Mouse (Mus musculus) midbrain, embryonic 15.5 days (tissue): Measurements from ENCODE around the gene Cdca8. TPM values are rescaled to one million over a fixed set of nuclear protein-coding genes. Genes with fewer than 3 reads are reported as not detected.
A peak's percentile ranks its signal among the peaks of the same experiment; 100 is the strongest.

Source experiments
- ATAC-seq: fragments of 200-750 bp; cut with Nextera tagmentation; replicated peaks from 2 replicates; pipeline ENCODE4 v1.8.0; 2017; ENCODE audit warnings: moderate TSS enrichment
- H3K27ac ChIP-seq: fragments of 300-500 bp; sonication (generic); 2 replicates; pipeline ENCODE4 v1.5.1; 2015; ENCODE audit warnings: mild to moderate bottlenecking, inconsistent platforms
- H3K27me3 ChIP-seq: fragments of 300-500 bp; sonication (generic); replicated peaks from 2 replicates; pipeline ENCODE4 v1.6.1; 2015; ENCODE audit warnings: inconsistent platforms
- H3K36me3 ChIP-seq: fragments of 300-500 bp; sonication (generic); replicated peaks from 2 replicates; pipeline ENCODE4 v1.6.1; 2015; ENCODE audit warnings: inconsistent platforms
- H3K4me1 ChIP-seq: fragments of 300-500 bp; sonication (generic); 2 replicates; pipeline ENCODE4 v1.6.1; 2015; ENCODE audit warnings: inconsistent platforms
- H3K4me2 ChIP-seq: fragments of 300-500 bp; sonication (generic); 2 replicates; pipeline ENCODE4 v1.6.1; 2015; ENCODE audit warnings: inconsistent platforms, mild to moderate bottlenecking, moderate library complexity
- H3K4me3 ChIP-seq: fragments of 300-500 bp; sonication (generic); 2 replicates; pipeline ENCODE4 v1.5.1; 2015; ENCODE audit warnings: mild to moderate bottlenecking, inconsistent platforms
- H3K9ac ChIP-seq: fragments of 300-500 bp; sonication (generic); 2 replicates; pipeline ENCODE4 v1.6.1; 2015; ENCODE audit warnings: mild to moderate bottlenecking, inconsistent platforms
- H3K9me3 ChIP-seq: fragments of 300-500 bp; sonication (generic); 2 replicates; pipeline ENCODE4 v1.6.1; 2016; ENCODE audit warnings: inconsistent platforms
- WGBS: fragments of 180-500 bp; shearing (Covaris S2); methylation state at CpG from one replicate; pipeline ENCODE4 v1.1.7; 2015; ENCODE audit warnings: mixed read lengths; 5-methylcytosine and 5-hydroxymethylcytosine counted together
- polyA plus RNA-seq: library from polyadenylated mRNA; unstranded; fragments of >200 nt; fragmentation: Nextera tagmentation; extraction: Ambion mirVana; gene quantifications from 2 replicates; pipeline ENCODE4 v1.2.1, GENCODE M21; 2015

Gene Cdca8
- polyA plus RNA-seq, 1 experiment from 2014 or later: 24.8 TPM

GRCm38 (mm10) chr4:124970677-124971076 is 31.6 kb upstream of the Cdca8 start:
- Histone ChIP-seq H3K9ac (no peak overlapping the region), H3K36me3 (no peaks in the 10 kb centered on the region), H3K27ac (peak overlapping the region; percentile 65), H3K4me3 (no peak overlapping the region), H3K4me2 (no peak overlapping the region), H3K27me3 (no peaks in the 10 kb centered on the region), H3K9me3 (no peaks in the 10 kb centered on the region), H3K4me1 (peaks cover 16% of the 10 kb centered on the region)
- ATAC-seq: peak; percentile 82
- WGBS: 19% methylated on average over 5 of the region's 5 CpGs

- H3K9me3 ChIP-seq: no peaks in the 10 kb centered on the region
- no peak overlapping the region for H3K4me3 ChIP-seq
- WGBS: 73% methylated on average over 11 of the region's 11 CpGs
- 0 out of 2 replicates have a peak, but pooled peaks have one; percentile 55 for ATAC-seq
- no peaks in the 10 kb centered on the region for H3K36me3 ChIP-seq
- H3K27me3 ChIP-seq: no peaks in the 10 kb centered on the region
- H3K4me2 ChIP-seq: no peak overlapping the region
- no peak overlapping the region for H3K9ac ChIP-seq
- H3K27ac ChIP-seq: peak overlapping the region; percentile 65; the same call in 1 of the 2 replicates
- peaks cover 18% of the 10 kb centered on the region for H3K4me1 ChIP-seq
Observed at GRCm38 (mm10) chr4:124970194-124970593, 31.1 kb upstream of the Cdca8 start.

GRCm38 (mm10) chr4:124969219-124969848 is 30.2 kb upstream of the Cdca8 start:
- H3K27me3 ChIP-seq: no peaks in the 10 kb centered on the region
- H3K4me2 ChIP-seq: no peak overlapping the region
- WGBS: 74% methylated on average over 7 of the region's 7 CpGs
- no peak for ATAC-seq
- no peaks in the 10 kb centered on the region for H3K9me3 ChIP-seq
- H3K4me1 ChIP-seq: peaks cover 21% of the 10 kb centered on the region
- H3K36me3 ChIP-seq: no peaks in the 10 kb centered on the region
- H3K4me3 ChIP-seq: no peak overlapping the region
- H3K9ac ChIP-seq: no peak overlapping the region
- no peak overlapping the region for H3K27ac ChIP-seq

- WGBS: 46% methylated on average over 6 of the region's 6 CpGs
- peaks cover 21% of the 10 kb centered on the region for H3K4me1 ChIP-seq
- H3K9me3 ChIP-seq: no peaks in the 10 kb centered on the region
- no peak overlapping the region for H3K4me3 ChIP-seq
- no peak overlapping the region for H3K4me2 ChIP-seq
- no peak overlapping the region for H3K27ac ChIP-seq
- no peak overlapping the region for H3K9ac ChIP-seq
- no peaks in the 10 kb centered on the region for H3K27me3 ChIP-seq
- no peak for ATAC-seq
- no peaks in the 10 kb centered on the region for H3K36me3 ChIP-seq
Observed at GRCm38 (mm10) chr4:124968711-124969110, 29.6 kb upstream of the Cdca8 start.

DNA sequence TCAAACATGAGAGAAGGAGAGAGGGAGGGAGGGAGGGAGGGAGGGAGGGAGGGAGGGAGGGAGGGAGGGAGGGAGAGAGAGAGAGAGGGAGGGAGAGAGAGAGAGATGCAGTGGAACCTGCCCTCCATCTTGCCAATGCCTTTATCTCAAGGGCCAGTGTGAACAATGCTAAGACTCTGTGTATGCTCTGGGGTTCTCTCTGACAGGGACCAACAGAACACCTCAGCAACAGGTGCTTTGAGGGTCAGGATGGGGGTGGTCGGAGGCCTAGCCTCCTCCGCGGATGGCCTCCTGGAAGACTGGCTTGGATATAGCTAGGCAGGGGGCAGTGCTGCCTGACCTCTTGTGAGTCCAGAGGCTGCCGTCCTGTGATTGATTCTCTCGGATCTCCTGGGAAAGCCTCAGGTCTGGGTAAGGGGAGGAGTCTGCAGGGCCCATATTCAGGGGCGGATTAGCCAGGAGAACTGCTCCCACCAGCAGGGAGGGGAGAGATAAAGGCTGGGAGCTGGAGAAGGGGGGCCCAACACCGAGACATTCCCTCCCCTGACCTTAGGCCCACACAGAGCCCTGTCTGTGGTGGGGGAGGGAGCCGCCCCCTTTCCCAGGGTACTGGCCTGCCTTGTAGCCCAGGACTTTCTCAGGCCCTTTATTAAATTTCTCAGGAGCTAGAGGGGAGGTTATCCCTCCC is 25.9 kb upstream of the Cdca8 start:
- WGBS: 11% methylated on average over 8 of the region's 8 CpGs
- Histone ChIP-seq H3K9me3 (no peaks in the 10 kb centered on the region), H3K4me3 (no peak overlapping the region), H3K4me1 (peaks cover 9% of the 10 kb centered on the region; the same call in 1 of the 2 replicates), H3K27ac (no peak overlapping the region; the same call in 1 of the 2 replicates), H3K36me3 (no peaks in the 10 kb centered on the region), H3K4me2 (no peak overlapping the region), H3K9ac (no peak overlapping the region), H3K27me3 (no peaks in the 10 kb centered on the region)
- peak; percentile 39; the same call in 1 of the 2 replicates for ATAC-seq

GRCm38 (mm10) chr4:124962576-124962975 is 23.5 kb upstream of the Cdca8 start:
- Histone ChIP-seq H3K36me3 (no peaks in the 10 kb centered on the region), H3K4me1 (peaks cover 6% of the 10 kb centered on the region; the same call in 1 of the 2 replicates), H3K27ac (no peak overlapping the region), H3K9ac (no peak overlapping the region), H3K27me3 (no peaks in the 10 kb centered on the region), H3K4me3 (no peak overlapping the region), H3K4me2 (no peak overlapping the region), H3K9me3 (no peaks in the 10 kb centered on the region)
- no peak for ATAC-seq
- 59% methylated on average over 11 of the region's 11 CpGs for WGBS

- ATAC-seq: no peak
- WGBS: 91% methylated on average over 11 of the region's 11 CpGs
- H3K4me2 ChIP-seq: no peak overlapping the region
Observed at GRCm38 (mm10) chr4:124960940-124961339, 21.8 kb upstream of the Cdca8 start.

DNA sequence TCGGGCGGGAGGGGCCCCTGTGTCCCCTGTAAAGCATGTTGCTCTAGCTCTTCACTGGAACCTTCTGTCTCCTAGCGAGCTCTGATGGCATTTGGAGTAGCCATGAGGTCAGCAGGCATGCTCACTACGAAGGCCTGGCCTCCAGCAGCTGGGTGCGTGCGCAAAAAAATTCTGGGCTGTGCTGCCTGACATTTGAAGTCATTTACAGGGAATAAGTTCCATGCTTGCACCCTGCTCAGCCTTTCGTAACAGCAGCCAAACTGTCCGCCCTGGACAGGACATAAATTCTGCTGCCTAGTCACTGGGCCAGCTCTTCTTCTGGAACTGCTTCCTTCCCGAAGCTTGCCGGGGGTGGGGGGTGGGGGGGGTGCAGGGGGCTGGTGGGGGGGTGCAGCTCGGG is 20.0 kb upstream of the Cdca8 start:
- H3K4me3 ChIP-seq: no peak overlapping the region
- H3K9ac ChIP-seq: no peak overlapping the region
- no peaks in the 10 kb centered on the region for H3K27me3 ChIP-seq
- no peaks in the 10 kb centered on the region for H3K36me3 ChIP-seq
- H3K4me1 ChIP-seq: no peaks in the 10 kb centered on the region
- no peak overlapping the region for H3K27ac ChIP-seq
- no peaks in the 10 kb centered on the region for H3K9me3 ChIP-seq
- no peak for ATAC-seq
- WGBS: 66% methylated on average over 11 of the region's 11 CpGs
- no peak overlapping the region for H3K4me2 ChIP-seq

More at GRCm38 (mm10) chr4:124960940-124961339, 21.8 kb upstream of the Cdca8 start:
- Histone ChIP-seq H3K9me3 (no peaks in the 10 kb centered on the region), H3K4me1 (peaks cover 6% of the 10 kb centered on the region; the same call in 1 of the 2 replicates), H3K27me3 (no peaks in the 10 kb centered on the region), H3K36me3 (no peaks in the 10 kb centered on the region), H3K4me3 (no peak overlapping the region), H3K27ac (no peak overlapping the region), H3K9ac (no peak overlapping the region)

- H3K4me3 ChIP-seq: no peak overlapping the region
- H3K36me3 ChIP-seq: no peaks in the 10 kb centered on the region
- H3K4me2 ChIP-seq: no peak overlapping the region
- no peak overlapping the region for H3K9ac ChIP-seq
- no peaks in the 10 kb centered on the region for H3K4me1 ChIP-seq
- H3K27ac ChIP-seq: no peak overlapping the region
- ATAC-seq: no peak
- H3K9me3 ChIP-seq: no peaks in the 10 kb centered on the region
- no peaks in the 10 kb centered on the region for H3K27me3 ChIP-seq
- 78% methylated on average over 2 of the region's 2 CpGs for WGBS
Observed at GRCm38 (mm10) chr4:124957284-124957683, 18.2 kb upstream of the Cdca8 start.

GRCm38 (mm10) chr4:124953546-124953945 is 14.4 kb upstream of the Cdca8 start:
- no peak overlapping the region for H3K27ac ChIP-seq
- no peaks in the 10 kb centered on the region for H3K27me3 ChIP-seq
- 76% methylated on average over 4 of the region's 4 CpGs for WGBS
- H3K4me1 ChIP-seq: no peaks in the 10 kb centered on the region
- no peak overlapping the region for H3K9ac ChIP-seq
- H3K4me2 ChIP-seq: no peak overlapping the region
- no peak for ATAC-seq
- no peak overlapping the region for H3K4me3 ChIP-seq
- H3K36me3 ChIP-seq: no peaks in the 10 kb centered on the region
- H3K9me3 ChIP-seq: no peaks in the 10 kb centered on the region

- H3K9ac ChIP-seq: no peak overlapping the region
- H3K27ac ChIP-seq: no peak overlapping the region
- H3K4me2 ChIP-seq: no peak overlapping the region
- ATAC-seq: no peak
- no peak overlapping the region for H3K4me3 ChIP-seq
- WGBS: 50% methylated on average over 10 of the region's 10 CpGs
- H3K4me1 ChIP-seq: no peaks in the 10 kb centered on the region
- H3K9me3 ChIP-seq: no peaks in the 10 kb centered on the region
- H3K36me3 ChIP-seq: no peaks in the 10 kb centered on the region
- no peaks in the 10 kb centered on the region for H3K27me3 ChIP-seq
Observed at GRCm38 (mm10) chr4:124951036-124951433, 11.9 kb upstream of the Cdca8 start.

- Histone ChIP-seq H3K27ac (no peak overlapping the region), H3K4me3 (no peak overlapping the region), H3K4me2 (no peak overlapping the region), H3K9me3 (no peaks in the 10 kb centered on the region), H3K4me1 (no peaks in the 10 kb centered on the region), H3K36me3 (no peaks in the 10 kb centered on the region), H3K27me3 (no peaks in the 10 kb centered on the region), H3K9ac (no peak overlapping the region)
- no peak for ATAC-seq
- WGBS: 89% methylated on average over 21 of the region's 21 CpGs
Observed at GRCm38 (mm10) chr4:124950181-124951035, 11.3 kb upstream of the Cdca8 start.
